Mouse (Mus musculus) adrenal gland, adult 18-20 months (tissue): ENCODE data around the gene Rnaseh2b. TPM values are rescaled to one million over a fixed set of nuclear protein-coding genes. Genes with fewer than 3 reads are reported as not detected.

Experiments
- DNase-seq, 2 experiments: peaks; one replicate each; pipeline ENCODE4 v3.0.0; 2021 to 2022; ENCODE audit warnings: low spot score in 2 of 2
- total RNA-seq, 2 experiments: library from RNA; stranded (reverse); gene quantifications; 1 replicate in 1 of 2; 2 replicates in 1 of 2; pipeline ENCODE4 v1.2.3; 2021

The Rnaseh2b gene
- total RNA-seq, 2 experiments from 2014 or later, result 9.3 to 15.4 TPM

DNA sequence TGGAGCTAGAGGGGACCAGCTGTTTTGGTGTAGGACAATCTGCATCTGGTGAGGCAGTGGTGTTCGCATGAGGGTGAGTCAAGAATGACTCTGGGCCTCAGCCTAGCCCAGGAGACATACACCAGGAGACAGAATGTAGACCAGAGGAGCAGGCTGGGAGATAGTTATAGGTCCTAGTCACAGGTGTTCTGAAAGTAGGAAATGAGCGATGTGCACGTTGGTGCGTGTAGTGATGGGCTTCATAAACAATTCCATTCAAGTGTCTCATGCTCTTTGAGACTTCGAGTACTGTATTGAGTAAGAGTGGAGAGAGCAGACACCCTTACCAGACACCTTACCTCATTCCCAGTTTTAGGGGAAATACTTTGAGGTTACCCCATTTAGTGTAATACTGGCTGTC, 61.4 kb downstream of the Rnaseh2b start:
- DNase-seq, result no peak

GRCm38 (mm10) chr14:62355201-62355600, 62.8 kb downstream of the Rnaseh2b start:
- no peak for DNase-seq

- no peak for DNase-seq
Measured at GRCm38 (mm10) chr14:62361263-62361980, 69.0 kb downstream of the Rnaseh2b start.

DNA sequence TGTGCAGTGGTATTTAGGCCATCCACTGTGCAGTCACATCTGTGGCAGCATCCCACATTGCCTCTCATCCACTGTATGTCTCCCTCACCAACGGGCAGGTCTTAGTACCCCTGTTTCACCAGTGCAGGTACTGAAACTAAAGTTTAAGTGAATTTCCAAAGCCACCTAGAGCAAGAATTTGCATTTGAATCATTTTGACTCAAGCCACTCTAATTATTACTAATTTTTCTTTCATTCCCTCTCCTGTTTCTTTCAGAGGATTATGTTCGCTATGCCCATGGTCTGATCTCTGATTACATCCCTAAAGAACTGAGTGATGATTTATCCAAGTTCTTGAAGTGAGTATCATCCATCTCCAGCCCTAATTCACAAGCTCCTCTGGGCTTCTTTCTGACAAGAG, 71.4 kb downstream of the Rnaseh2b start:
- DNase-seq, result no peak

- peak; percentile 9 to 24 for DNase-seq
Measured at GRCm38 (mm10) chr14:62370819-62371218, 78.4 kb downstream of the Rnaseh2b start.

- DNase-seq, result no peak
Measured at GRCm38 (mm10) chr14:62374001-62374400, 81.6 kb downstream of the Rnaseh2b start.

DNA sequence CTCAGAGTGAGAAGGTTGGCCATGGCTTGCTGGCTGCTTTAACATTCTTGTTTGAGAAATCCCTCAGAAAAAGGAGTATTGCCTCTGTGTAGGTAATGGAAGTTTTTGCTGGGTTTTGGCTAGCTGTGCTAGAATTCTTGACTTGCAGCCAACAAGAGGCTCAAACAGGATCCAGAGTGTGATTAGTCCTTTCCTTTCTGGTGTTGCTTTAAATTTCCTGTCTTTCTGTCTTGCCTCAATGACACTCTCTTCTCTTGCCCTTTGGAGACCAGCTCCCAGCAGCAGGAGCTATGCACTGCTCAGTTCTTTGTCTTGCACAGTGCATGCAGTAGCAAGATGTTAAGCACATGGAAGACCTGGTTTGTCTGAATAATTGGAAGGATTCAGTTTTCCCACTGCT, 83.3 kb downstream of the Rnaseh2b start:
- DNase-seq, result no peak

DNA sequence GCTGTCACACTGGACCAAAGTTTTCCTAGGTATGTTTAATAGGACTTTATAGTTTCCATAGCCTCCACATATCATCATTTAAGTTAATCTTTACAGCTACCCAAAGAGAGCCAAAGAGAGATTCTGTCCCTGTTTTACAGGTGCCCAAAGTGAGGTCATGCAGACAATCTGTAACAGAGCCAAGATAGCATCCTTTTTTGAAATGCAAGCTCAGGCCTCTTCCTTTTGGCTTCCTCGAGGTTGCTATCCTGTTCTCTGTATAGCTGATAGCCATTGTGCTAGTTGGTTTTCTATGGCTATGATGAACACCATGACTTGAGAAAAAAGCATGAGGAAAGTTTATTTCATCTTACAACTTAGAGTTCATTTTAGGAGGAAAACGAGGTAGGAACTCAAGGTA, 83.7 kb downstream of the Rnaseh2b start:
- DNase-seq, result no peak

DNA sequence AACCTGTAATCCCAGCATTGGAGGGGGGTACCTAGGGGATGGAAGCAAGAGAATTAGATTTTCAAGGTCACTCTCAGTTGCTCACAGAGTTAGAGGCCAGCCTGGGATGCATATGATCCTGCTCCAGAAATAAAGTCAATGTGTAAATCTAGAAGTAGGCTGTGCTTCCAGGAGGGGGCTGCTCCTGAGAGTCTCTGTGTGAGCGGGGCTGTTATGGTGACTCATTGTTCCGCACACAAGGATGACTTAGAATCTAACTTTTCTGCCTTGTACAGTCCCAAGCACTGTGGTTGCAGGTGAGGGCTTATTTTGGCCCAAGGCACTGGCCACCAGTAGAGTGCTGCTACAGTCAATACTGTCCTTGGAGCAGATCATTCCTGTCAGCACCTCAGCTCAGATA, 87.0 kb downstream of the Rnaseh2b start:
- DNase-seq, result no peak

DNA sequence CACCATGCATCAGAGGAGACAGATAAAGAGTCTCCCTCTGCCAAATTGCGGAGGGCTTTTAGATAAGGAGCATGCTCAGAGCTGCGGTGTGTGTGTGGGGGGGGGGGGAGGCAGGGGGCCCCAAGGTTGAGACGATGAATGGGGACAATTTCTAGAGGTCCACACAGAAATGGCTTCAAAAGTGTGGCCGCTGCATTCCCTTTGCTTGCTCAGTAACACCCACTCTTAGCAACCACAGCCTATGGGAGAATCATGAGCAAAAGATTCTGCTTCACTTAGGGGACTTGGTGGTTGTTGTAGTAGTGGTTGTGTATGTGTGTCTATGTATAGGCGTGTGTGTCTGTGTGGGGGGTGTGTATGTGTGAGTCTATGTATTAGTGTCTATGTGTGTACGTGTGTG, 88.2 kb downstream of the Rnaseh2b start:
- DNase-seq, result no peak

- DNase-seq, result no peak
Measured at GRCm38 (mm10) chr14:62383109-62383508, 90.7 kb downstream of the Rnaseh2b start.

DNA sequence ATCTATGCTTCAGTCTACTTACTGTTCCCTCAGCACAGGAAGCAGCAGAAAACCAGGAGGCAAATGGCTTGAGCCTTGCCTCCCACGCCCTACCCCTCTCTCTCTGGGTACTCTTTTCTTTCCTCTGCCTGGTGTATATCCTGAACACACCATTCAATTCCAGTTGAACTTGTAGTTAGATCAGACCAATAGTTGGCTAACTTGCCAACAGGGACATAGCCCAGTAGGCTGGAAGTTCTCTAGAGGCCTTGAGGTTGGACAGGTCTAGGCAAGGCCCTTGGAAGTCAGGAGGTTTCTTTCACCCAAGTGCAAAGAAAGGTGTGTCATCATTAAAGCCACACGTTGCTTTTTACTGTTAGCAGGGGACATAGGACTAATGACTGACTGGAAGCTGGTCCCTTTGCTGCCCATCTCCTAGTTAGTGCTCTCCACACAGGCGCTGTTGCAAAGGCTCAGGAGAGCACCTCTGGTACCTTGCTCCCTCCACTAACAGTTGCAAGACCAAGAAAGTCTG, 91.5 kb downstream of the Rnaseh2b start:
- no peak for DNase-seq

- no peak for DNase-seq
Measured at GRCm38 (mm10) chr14:62389064-62389728, 96.8 kb downstream of the Rnaseh2b start.

DNA sequence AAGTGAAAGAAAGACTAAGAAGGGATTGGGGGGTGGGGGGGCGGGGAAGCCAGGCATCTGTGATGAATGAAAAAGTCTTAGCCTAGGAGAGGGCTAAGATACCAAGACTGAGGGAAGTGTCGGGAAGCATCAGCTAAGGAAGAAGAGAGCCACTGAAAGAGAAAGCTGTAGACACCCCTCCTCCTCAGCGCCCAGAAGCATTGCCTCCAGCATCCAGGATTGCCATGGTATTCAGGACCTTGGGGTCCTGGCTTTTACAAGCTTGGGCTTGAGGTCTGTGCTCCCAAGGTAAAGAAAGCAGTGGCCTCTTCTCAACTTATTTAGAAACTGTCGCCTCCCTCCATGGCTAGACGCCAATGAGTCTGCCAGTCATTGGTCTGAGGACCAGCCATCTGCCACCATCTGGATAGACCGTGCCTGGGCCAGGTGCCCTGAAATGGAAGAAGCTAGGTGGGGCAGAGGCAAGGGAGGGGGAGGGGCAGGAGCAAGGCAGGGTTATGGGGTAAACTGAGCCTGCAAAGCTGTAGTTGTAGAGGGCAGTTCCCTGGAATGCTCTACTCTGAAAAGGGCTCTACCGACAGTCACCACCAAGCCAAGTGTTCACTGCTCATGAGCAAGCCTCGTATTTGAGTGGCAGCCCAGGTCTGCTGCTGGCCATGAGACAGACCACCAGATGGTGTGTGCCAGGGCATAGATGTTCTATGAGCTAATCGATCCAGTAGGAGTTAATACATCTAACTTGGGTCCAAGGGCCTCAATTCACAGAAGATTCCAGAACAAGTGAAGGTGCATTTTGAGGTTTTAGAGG, 97.5 kb downstream of the Rnaseh2b start:
- DNase-seq, result no peak

DNA sequence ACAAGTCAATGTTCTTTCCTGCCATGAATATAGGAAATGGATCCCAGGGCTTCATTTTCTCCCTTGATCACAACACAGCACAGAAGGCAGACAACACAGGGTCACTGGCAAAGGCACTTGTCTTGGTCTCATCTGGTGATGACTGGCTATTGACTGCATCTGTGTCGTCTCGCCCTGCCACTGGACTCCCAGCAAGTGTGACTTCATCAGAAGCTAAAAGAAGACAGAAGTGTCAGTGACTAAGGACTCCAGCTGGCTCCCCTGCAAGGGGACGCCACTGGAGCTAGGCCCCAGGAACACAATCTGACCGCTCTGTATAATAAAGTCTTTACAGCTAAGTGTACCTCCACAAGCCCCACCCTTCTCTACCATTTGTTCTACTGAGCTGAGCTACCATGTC, 100.4 kb downstream of the Rnaseh2b start:
- no peak for DNase-seq

DNA sequence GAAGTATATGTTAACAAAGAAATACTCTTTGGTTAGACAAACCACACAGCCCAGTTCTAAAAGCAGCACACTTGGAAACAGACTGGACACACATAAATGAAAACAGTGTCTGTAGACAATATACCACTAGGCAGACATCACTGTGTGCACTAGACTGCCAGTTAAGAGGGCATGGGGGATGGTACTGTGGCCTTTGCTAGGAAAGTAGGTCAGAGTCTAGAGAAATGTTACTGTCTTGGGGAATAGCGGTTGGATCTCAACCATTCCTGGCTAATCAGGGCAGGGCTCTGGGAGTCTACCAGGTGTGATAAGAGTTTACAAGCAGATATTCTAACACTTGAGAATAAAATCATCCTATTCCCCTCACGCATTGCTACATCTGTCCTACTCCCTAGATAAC, 103.0 kb downstream of the Rnaseh2b start:
- DNase-seq, result no peak

GRCm38 (mm10) chr14:62416007-62416741, 123.8 kb downstream of the Rnaseh2b start:
- no peak for DNase-seq

- DNase-seq, result no peak
Measured at GRCm38 (mm10) chr14:62416742-62417134, 124.3 kb downstream of the Rnaseh2b start.

GRCm38 (mm10) chr14:62417501-62417900, 125.1 kb downstream of the Rnaseh2b start:
- DNase-seq, result no peak

DNA sequence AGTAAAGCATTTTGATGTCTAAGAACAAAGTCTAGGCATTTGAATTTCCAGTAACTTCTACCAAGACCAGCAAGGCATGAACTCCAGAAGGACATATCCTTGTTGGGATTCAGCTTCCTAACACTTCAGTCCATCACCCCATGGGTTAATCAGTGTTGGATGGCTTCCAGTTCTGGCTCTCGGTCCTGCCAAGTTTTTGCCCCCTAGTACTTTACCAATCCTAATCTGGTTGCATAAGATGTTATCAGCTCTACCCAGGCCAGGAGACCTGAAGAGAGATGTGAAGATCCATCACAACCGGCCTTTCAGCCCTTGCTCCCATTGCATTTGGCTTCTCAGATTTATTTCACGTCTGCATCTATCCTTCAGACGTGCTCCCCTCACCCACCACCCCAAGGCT, 129.9 kb downstream of the Rnaseh2b start:
- no peak for DNase-seq
